Mouse (Mus musculus): Measurements from ENCODE around the gene Ppp1r1a.

Ppp1r1a gene

GRCm38 (mm10) chr15:103514119-103514518, 23.7 kb downstream of the Ppp1r1a start:
- peak in 1 of 2 experiments; percentile 30 for DNase-seq

- no peak for DNase-seq
These were observed 24.2 kb downstream of the Ppp1r1a start for GRCm38 (mm10) chr15:103513621-103514031.

GRCm38 (mm10) chr15:103511652-103512051, 26.2 kb downstream of the Ppp1r1a start:
- no peak for DNase-seq

- no peak for DNase-seq
These were observed 28.5 kb downstream of the Ppp1r1a start for GRCm38 (mm10) chr15:103509317-103509716.

GRCm38 (mm10) chr15:103503660-103504059, 34.1 kb downstream of the Ppp1r1a start:
- DNase-seq, result no peak

GRCm38 (mm10) chr15:103503251-103503600, 34.6 kb downstream of the Ppp1r1a start:
- DNase-seq, result no peak

GRCm38 (mm10) chr15:103502435-103503250, 35.2 kb downstream of the Ppp1r1a start, which contains the start of gene Pde1b:
Gene Pde1b (plus strand): TSS chr15:103503034.
- peak; percentile 36 to 47 for DNase-seq

- DNase-seq, result no peak
These were observed 36.6 kb downstream of the Ppp1r1a start for GRCm38 (mm10) chr15:103501186-103501585.

- no peak for DNase-seq
These were observed 37.1 kb downstream of the Ppp1r1a start for GRCm38 (mm10) chr15:103500723-103501122.

GRCm38 (mm10) chr15:103498157-103498556, 39.6 kb downstream of the Ppp1r1a start:
- no peak for DNase-seq

GRCm38 (mm10) chr15:103496204-103497140, 41.3 kb downstream of the Ppp1r1a start:
- no peak for DNase-seq

GRCm38 (mm10) chr15:103488336-103488735, 49.5 kb downstream of the Ppp1r1a start:
- no peak for DNase-seq

- no peak for DNase-seq
These were observed 51.1 kb downstream of the Ppp1r1a start for GRCm38 (mm10) chr15:103486658-103487057.

GRCm38 (mm10) chr15:103485106-103485505, 52.7 kb downstream of the Ppp1r1a start:
- DNase-seq, result no peak

- DNase-seq, result no peak
These were observed 53.3 kb downstream of the Ppp1r1a start for GRCm38 (mm10) chr15:103484490-103484889.

- DNase-seq, result no peak
These were observed 55.3 kb downstream of the Ppp1r1a start for GRCm38 (mm10) chr15:103482488-103482887.

Data from spleen, adult 18-20 months (tissue).